Mouse (Mus musculus): ENCODE results near the gene Cygb. TPM values are rescaled to one million over a fixed set of nuclear protein-coding genes. Genes with fewer than 3 reads are reported as not detected.
A peak's percentile ranks its signal among the peaks of the same experiment; 100 is the strongest.
"Not testable (repeated sequence)": the region's sequence is repeated elsewhere in the genome, so short reads cannot be mapped to it uniquely, and the experiment has no call there.

Gene Cygb
- polyA plus RNA-seq, 1 experiment from 2014 or later = 7.9 TPM

DNA sequence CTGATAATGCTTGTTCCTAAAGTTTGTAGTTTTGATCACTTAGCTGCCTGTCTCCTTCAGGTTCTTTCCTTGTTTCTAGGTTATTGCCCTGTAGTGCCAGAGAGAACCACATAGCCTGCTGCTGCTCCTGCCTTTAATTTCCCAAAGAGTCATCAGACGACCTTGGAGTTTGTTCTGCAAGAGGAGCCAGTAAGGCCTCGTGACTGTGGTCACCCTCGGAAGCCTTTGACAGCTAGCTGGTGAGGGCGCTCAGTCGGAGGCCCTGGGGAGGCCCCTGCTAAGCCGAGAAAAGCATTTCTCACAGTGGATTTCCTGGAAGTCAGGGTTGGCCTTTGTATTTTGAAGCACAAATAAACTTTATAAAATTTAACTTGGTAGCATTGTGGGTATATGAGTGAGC, 21.3 kb upstream of the Cygb start:
- DNase-seq (ENCODE audit: low spot score) = not testable (repeated sequence)

DNA sequence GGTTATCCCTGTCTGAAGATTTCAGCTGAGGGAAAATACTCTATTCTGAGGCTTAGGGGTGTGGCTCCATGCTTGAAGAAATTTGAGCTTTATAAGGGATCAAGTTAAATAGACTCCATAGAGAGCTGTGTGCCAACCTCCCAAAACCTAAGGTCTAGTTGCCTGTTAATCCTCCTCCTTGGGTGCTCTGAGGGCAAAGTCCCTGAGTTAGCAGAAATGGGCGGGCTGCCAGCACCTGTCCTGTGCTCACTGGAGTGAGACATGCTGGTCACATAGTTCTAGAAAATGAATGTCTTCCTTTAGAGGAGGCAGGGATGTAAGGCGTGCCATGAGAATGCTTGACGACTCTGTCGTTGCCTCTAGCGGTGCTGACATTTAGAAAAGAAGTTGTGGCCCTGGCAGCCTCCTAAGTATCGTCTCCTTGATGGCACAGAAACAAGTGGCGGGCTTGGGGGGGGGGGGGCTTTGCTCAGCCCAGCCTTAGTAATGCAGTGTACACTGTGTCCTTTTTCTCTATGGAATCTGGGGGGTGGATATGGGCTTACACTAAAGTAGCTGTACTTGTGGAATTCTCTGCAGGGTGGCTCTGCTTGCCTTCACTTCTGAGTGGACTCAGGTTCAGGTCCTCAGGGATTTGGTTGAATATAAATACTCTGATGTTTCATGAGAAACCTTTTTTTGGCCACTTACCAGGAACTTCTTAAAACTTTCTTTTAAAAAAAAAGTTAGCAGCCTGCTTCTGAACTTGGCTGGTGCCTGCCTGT, 20.7 kb upstream of the Cygb start:
- DNase-seq (ENCODE audit: low spot score) = no peak

DNA sequence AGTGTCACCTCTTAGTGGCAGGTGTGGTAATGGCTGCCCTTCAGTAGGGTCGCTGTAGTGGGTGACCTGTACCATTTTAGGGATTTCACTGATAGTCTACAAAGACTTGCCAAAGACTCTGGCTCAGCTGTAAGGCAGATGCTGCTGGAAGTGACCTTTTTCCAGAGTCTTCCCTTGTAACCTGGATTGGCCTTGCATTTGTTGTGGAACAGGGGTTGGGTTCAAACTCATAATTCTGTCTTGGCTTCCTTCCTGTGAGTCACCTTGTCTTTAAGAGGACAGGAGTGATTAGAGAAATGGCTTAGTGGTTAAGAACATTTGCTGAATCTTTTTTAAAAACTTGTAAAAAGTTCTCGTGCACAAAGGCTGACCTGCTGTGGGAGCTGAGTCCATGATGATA, 19.3 kb upstream of the Cygb start:
- no peak for DNase-seq (ENCODE audit: low spot score)

DNA sequence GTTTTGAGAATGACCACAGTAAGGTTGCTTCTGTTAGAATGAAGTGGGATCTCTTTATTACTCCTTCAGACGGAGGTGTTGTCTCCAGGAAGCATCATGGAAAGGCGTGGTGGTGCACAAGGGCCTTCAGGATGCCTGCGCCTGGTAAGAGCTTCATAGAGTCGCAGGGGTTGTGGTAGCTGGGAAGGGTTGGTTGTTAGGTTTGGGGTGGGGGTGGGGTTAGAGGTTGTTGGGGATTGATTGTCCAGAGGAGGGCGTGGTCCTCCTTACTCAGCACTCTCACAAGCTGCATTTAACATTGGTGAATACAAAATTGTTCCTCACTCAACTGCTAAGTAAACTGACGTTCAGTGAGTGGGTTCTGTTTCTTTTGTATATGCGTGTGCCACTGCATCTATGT, 18.5 kb upstream of the Cygb start:
- DNase-seq (ENCODE audit: low spot score) = no peak

DNA sequence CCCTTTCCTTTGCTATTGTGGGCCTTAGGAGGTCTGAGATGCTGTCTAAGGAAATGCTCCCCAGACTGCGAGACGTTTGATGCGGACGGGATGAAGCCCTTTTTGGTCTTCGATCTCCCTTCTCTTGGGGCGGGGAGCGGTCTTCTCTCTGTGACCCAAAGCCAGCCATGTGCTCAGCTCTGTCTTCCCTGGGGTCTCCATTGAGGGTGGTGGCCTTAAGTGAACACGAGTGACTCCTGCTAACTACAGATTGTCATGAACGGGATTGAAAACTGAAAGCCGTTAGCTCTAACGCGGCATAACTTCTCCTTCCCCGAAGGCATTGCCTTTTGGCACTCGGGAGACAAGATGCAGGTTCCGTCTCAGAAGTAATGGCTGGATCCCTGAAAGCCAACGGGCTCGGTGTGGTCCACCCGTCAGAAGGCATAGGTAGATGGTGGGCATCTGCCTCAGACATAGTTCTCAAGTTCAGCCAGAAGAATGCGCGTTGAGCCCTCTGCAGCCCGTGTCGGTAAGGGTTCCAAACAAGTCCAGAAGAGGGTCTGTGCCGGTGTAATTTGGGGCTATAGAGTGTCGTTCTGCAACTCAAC, 17.8 kb upstream of the Cygb start:
- DNase-seq (ENCODE audit: low spot score) = no peak

GRCm38 (mm10) chr11:116671112-116671844, 17.2 kb upstream of the Cygb start:
- peak; percentile 99 for DNase-seq (ENCODE audit: low spot score)

DNA sequence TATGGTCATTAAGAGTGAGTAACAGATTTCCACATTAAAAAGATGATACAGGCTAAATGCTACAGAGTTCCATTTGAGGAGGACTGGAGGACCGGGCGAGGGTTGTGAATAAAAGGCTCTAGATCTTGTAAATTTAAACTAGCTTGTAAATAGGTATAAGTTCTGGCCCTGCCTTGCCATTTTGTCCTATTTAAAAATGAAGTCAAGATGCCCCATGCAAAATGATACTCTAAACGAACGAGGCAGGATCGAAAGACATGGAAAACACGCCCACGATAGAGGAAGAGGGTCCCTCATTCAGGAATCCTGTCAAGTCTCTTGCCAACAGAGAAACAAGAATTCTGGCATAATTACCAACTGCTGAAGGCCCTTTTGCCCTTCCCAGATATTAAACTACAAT, 16.3 kb upstream of the Cygb start:
- no peak for DNase-seq (ENCODE audit: low spot score)

GRCm38 (mm10) chr11:116669787-116670365, 15.8 kb upstream of the Cygb start:
- peak; percentile 71 for DNase-seq (ENCODE audit: low spot score)

DNA sequence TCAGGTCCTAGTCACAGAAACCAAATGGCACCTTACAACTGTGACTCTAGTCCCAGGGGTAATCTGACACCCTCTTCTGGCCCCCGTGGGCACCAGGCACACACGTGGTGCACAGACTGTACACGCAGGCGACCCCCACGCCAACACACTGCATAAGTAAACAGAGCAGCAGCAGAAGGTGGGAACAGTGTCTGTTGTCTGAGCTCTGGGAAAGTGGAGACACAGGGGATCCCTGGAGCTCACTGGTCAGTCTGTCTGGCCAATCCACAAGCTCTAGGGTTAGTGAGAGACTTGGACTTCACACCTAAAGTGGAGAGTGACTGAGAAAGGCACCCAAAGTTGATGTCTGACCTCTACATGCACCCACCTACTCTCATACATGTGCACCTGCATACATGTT, 15.2 kb upstream of the Cygb start:
- DNase-seq (ENCODE audit: low spot score) = no peak

DNA sequence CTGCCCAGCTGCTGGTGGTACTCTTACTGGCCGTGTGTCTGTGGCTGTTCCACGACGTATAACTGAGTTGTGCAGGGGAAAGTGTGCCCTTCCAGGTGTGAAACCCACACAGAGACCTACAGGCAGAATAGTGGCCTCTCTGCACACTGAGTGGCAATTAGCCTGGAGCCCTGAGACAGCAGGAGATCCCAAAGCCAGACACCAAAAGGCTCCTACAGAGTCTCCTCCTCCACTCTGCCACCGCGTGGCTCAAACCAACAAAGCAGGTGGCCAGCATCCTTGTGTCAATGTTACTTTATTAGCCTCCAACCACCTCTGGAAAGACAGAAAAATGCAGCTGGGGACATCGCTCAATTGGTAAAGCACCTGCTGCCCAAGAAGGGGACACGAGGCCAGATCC, 14.7 kb upstream of the Cygb start:
- no peak for DNase-seq (ENCODE audit: low spot score)

DNA sequence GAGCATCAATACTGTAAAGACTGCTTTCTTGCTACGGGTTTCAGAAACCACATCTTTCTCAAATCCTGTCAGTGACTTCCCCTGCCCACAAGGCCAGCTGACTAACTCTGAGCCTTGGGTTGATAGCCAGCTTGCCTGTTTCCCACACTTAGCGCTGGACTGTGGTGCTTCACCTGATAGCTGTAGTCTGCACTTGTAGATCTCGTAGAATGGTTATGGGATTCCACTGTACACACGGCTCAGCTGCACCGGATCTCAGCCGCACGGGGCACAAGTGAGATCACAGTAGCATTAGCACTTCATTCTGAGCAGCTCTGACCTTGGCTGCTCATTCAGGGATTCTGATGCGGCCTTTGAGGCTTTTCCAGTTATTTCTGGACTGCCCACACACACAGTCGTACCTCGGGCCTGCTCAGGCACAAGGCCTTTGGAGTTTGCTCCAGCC, 14.3 kb upstream of the Cygb start:
- DNase-seq (ENCODE audit: low spot score) = peak; percentile 8

GRCm38 (mm10) chr11:116667930-116668329, 13.8 kb upstream of the Cygb start:
- peak; percentile 22 for DNase-seq (ENCODE audit: low spot score)

DNA sequence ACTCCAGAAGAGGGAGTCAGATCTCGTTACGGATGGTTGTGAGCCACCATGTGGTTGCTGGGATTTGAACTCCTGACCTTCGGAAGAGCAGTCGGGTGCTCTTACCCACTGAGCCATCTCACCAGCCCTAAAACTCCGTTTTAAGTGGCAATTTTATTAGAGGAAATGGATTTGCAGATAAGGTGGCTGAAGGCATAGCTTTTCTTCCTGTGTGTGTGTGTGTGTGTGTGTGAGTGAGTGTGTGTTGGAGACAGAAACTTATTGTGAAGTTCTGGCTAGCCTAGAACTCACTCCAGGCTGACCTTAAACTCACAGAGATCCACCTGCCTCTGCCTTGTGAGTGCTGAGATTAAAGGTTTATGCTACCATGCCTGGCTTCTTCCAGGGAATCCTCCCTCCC, 12.9 kb upstream of the Cygb start:
- DNase-seq (ENCODE audit: low spot score) = not testable (repeated sequence)

- no peak for DNase-seq (ENCODE audit: low spot score)
Observed at GRCm38 (mm10) chr11:116666566-116666965, 12.5 kb upstream of the Cygb start.

GRCm38 (mm10) chr11:116665289-116665688, 11.2 kb upstream of the Cygb start:
- DNase-seq (ENCODE audit: low spot score) = no peak

DNA sequence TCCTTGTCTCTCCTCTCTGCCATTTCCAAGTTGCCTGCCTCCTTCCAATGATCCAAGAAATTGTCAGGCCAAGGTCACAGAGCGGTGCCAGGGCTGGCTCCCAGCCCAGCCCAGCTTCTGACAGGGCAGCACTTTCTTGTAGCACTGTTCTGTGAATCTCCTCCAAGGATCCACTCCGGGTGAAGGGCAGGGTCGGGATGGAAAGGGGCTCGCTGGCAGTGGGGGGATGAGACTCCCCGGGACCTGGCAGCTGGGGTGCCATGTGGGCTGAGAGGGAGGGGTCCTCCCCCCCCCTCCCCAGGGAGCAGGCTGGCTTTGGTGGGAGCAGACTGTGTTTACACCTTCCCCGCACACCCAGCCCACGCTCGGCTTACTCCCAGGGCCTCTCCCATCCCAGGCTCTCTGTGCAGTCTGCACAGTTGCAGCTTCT, 7.8 kb upstream of the Cygb start:
- DNase-seq (ENCODE audit: low spot score) = no peak

DNA sequence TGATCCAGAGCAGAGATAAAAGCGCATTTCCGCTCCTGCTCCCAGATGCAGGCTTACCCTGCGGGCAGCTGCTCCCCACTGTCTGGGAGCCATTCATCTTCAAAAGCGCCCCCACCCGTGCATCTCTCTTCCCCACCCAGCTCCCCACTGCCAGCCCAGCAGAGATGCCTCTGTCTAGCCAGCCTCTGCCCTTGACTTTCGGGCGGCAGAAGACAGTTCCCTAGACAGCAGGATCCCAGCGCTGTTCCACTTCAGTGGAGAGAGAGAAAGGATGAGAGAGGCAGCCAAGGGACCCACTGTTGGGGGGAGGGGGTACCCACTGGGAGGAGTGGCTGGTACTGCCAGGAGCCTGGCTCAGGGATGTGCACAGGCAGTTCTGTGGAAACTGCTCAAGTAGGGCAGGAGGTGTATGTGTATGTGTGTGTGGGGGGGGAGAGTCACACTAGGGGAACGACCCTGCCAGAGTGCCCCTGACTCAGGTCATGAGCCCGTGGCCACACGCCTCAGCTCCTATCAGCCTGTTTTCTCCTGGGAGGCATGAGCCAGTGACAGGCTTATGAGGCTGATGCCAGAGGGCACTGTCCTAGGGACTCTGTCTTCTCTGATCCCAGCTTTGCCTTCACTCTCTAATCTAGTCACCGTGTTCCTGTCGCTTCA, 7.3 kb upstream of the Cygb start:
- peak; percentile 37 for DNase-seq (ENCODE audit: low spot score)

- DNase-seq (ENCODE audit: low spot score) = no peak
Observed at GRCm38 (mm10) chr11:116660181-116660580, 6.1 kb upstream of the Cygb start.

- DNase-seq (ENCODE audit: low spot score) = no peak
Observed at GRCm38 (mm10) chr11:116659027-116659621, 5.0 kb upstream of the Cygb start.

GRCm38 (mm10) chr11:116658238-116658637, 4.1 kb upstream of the Cygb start:
- DNase-seq (ENCODE audit: low spot score) = no peak
